Mouse (Mus musculus) bone marrow, adult 2 months (tissue): ENCODE data around the gene Cd300e.

Experiments
- CTCF ChIP-seq: fragments of 200-500 bp; IDR thresholded peaks from 2 replicates; pipeline ENCODE4 v1.5.1; 2011; ENCODE audit warnings: low read length, control low read depth; ENCODE audit not compliant: control insufficient read depth, insufficient read depth
- POLR2A ChIP-seq: fragments of 200-500 bp; IDR thresholded peaks from 2 replicates; pipeline ENCODE4 v1.6.1; 2011; ENCODE audit warnings: low read depth, mild to moderate bottlenecking, control low read depth, low read length, borderline replicate concordance; ENCODE audit not compliant: control insufficient read depth

DNA sequence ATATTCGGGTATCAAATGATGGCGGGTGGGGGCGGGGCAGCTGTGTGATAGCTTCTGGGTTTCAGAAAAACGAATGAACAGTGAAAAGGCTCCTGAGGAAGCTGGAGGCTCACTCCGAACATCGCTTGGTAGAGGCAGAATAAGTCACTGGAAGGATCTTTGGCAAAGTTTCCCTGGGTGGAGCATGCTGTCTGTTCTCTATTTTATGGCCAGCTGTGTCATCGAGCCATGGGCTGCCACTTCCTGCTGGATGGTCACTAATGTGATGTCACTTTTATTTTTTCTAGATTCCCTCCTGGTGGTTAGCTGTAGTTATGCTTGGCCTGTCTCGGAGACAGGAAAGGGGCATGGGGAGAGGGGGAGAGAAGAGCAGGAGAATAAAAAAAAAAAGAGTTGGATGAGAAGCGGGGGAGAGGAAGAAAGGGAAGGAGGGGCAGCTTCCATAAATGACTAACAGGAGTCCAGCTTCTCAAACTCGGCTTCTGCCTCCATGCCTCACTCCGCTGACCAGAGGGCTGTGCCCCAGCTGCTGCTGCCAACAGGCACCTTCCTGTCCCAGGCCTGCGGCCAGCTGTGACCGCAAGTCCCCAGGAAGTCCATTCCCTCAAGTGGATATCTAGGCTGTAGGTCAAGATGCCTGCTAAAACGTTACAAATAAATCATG is 9.8 kb upstream of the Cd300e start:
- TF ChIP-seq CTCF: no peak
- no peak for TF ChIP-seq POLR2A
